ENCODE assay signal across 29 mouse cellular contexts in genomic region chr16:48516776-48517499, GRCm38 (mm10).
"Had no signal": no experiment of that assay in that cellular context is flagged by ENCODE, and none has a peak within 500 bp of the region (broad histone marks: within the 10 kb centered on the region; RNA-seq: fewer than 3 reads in every experiment).

No protein-coding gene starts in this region.

- H3K4me1 ChIP-seq: embryonic facial prominence, embryonic 10.5 days; embryonic facial prominence, embryonic 12.5 days; embryonic facial prominence, embryonic 13.5 days; embryonic facial prominence, embryonic 15.5 days; forebrain, embryonic 12.5 days; forebrain, embryonic 13.5 days; forebrain, embryonic 15.5 days; heart, embryonic 10.5 days had no signal

- DNase-seq: cerebellum, adult 2 months; cerebellum, adult 8-10 months; cerebellum, adult 9-10 months; cerebellum, adult 9-11 months; cerebellum, postnatal 10 days; cerebellum, postnatal 14 days; cerebellum, postnatal 25 days; cerebellum, postnatal 36 days; embryo, embryonic 11 days; gastrocnemius, adult 2 months; gastrocnemius, postnatal 10 days; gastrocnemius, postnatal 14 days; gastrocnemius, postnatal 25 days; gastrocnemius, postnatal 36 days; heart, adult 11 months; heart, adult 18-20 months; heart, adult 2 months had no signal

- H3K27ac ChIP-seq: embryonic facial prominence, embryonic 10.5 days; embryonic facial prominence, embryonic 12.5 days; embryonic facial prominence, embryonic 13.5 days; embryonic facial prominence, embryonic 15.5 days; forebrain, embryonic 12.5 days; forebrain, embryonic 13.5 days; forebrain, embryonic 15.5 days; gastrocnemius, adult 2 months; heart, adult 2 months; heart, embryonic 10.5 days had no signal

- H3K9ac ChIP-seq: embryonic facial prominence, embryonic 12.5 days; embryonic facial prominence, embryonic 13.5 days; embryonic facial prominence, embryonic 15.5 days; forebrain, embryonic 12.5 days; forebrain, embryonic 13.5 days; forebrain, embryonic 15.5 days had no signal

- H3K4me2 ChIP-seq: embryonic facial prominence, embryonic 12.5 days; embryonic facial prominence, embryonic 13.5 days; embryonic facial prominence, embryonic 15.5 days; forebrain, embryonic 12.5 days; forebrain, embryonic 13.5 days; forebrain, embryonic 15.5 days; heart, embryonic 11.5 days had no signal

- ATAC-seq: forebrain, embryonic 13.5 days; forebrain, embryonic 14.5 days; forebrain, embryonic 15.5 days; forebrain, embryonic 16.5 days had no signal

- H3K9me3 ChIP-seq: embryonic facial prominence, embryonic 10.5 days; embryonic facial prominence, embryonic 12.5 days; embryonic facial prominence, embryonic 13.5 days; embryonic facial prominence, embryonic 15.5 days; forebrain, embryonic 12.5 days; forebrain, embryonic 13.5 days; forebrain, embryonic 15.5 days; heart, embryonic 10.5 days had no signal

- H3K4me3 ChIP-seq: embryonic facial prominence, embryonic 10.5 days; embryonic facial prominence, embryonic 12.5 days; embryonic facial prominence, embryonic 13.5 days; embryonic facial prominence, embryonic 15.5 days; erythroblast, embryonic 14.5 days; forebrain, embryonic 12.5 days; forebrain, embryonic 13.5 days; forebrain, embryonic 15.5 days; gastrocnemius, adult 2 months; heart, adult 2 months; heart, embryonic 10.5 days had no signal

- H3K27me3 ChIP-seq: embryonic facial prominence, embryonic 12.5 days; embryonic facial prominence, embryonic 13.5 days; embryonic facial prominence, embryonic 15.5 days; forebrain, embryonic 12.5 days; forebrain, embryonic 13.5 days; forebrain, embryonic 15.5 days had no signal

- H3K36me3 ChIP-seq: embryonic facial prominence, embryonic 10.5 days; embryonic facial prominence, embryonic 12.5 days; embryonic facial prominence, embryonic 13.5 days; embryonic facial prominence, embryonic 15.5 days; forebrain, embryonic 12.5 days; forebrain, embryonic 15.5 days; heart, embryonic 10.5 days had no signal
